Mouse (Mus musculus) C2C12 (cell line): ENCODE measurements at regions not wholly inside any gene's neighbourhood (a gene's known extent, or its start where the extent isn't known, plus 50 kb on each side); places are given as distances from the start of the nearest gene placed in this dataset.

ENCODE experiments used
- H3K27me3 ChIP-seq: one replicate; pipeline ENCODE4 v1.6.1; 2011; ENCODE audit not compliant: control insufficient read depth, insufficient read depth, insufficient read length
- H3K36me3 ChIP-seq: one replicate; pipeline ENCODE4 v1.6.1; 2011; ENCODE audit not compliant: control insufficient read depth, insufficient read depth
- H3K4me3 ChIP-seq: one replicate; pipeline ENCODE4 v1.5.1; 2011; ENCODE audit warnings: mild to moderate bottlenecking, control low read depth; ENCODE audit not compliant: poor library complexity, insufficient read depth, severe bottlenecking
- H3K79me2 ChIP-seq: one replicate; pipeline ENCODE4 v1.6.1; 2011; ENCODE audit not compliant: control insufficient read depth, insufficient read depth
- H3K79me3 ChIP-seq: one replicate; pipeline ENCODE4 v1.6.1; 2011; ENCODE audit warnings: low read depth, control low read depth
- H3ac ChIP-seq: one replicate; pipeline ENCODE3; 2011; ENCODE audit warnings: low read depth; ENCODE audit not compliant: control insufficient read depth, insufficient read length
- CEBPB ChIP-seq: IDR thresholded peaks from one replicate; pipeline ENCODE4 v1.6.1; 2011; ENCODE audit warnings: low read depth, mild to moderate bottlenecking, control low read depth, moderate library complexity
- CTCF ChIP-seq: IDR thresholded peaks from one replicate; pipeline ENCODE4 v1.5.1; 2011; ENCODE audit not compliant: control insufficient read depth, insufficient read depth, insufficient read length
- FOSL1 ChIP-seq: IDR thresholded peaks from one replicate; pipeline ENCODE4 v1.8.0; 2011; ENCODE audit warnings: mild to moderate bottlenecking, low read length; ENCODE audit not compliant: poor library complexity, insufficient read depth, severe bottlenecking
- MAX ChIP-seq: IDR thresholded peaks from one replicate; pipeline ENCODE4 v1.6.1; 2011; ENCODE audit warnings: mild to moderate bottlenecking, control low read depth
- MYOD1 ChIP-seq: IDR thresholded peaks from one replicate; pipeline ENCODE4 v1.6.1; 2011; ENCODE audit warnings: low read depth; ENCODE audit not compliant: control insufficient read depth, insufficient read length
- MYOG ChIP-seq: IDR thresholded peaks from one replicate; pipeline ENCODE4 v1.6.1; 2011; ENCODE audit not compliant: control insufficient read depth, insufficient read length; ENCODE audit errors: extremely low read depth
- USF1 ChIP-seq: IDR thresholded peaks from one replicate; pipeline ENCODE4 v1.6.1; 2011; ENCODE audit warnings: low read depth, mild to moderate bottlenecking, control low read depth, moderate library complexity

- TF ChIP-seq CTCF: no peak
- TF ChIP-seq FOSL1: no peak
- no peak for TF ChIP-seq MAX
- no peak for TF ChIP-seq CEBPB
- no peak for TF ChIP-seq MYOD1
- no peak for TF ChIP-seq USF1
- no peak for TF ChIP-seq MYOG
- no peaks in the 10 kb centered on the region for H3K79me3 ChIP-seq
- H3K27me3 ChIP-seq: no peaks in the 10 kb centered on the region
- H3ac ChIP-seq: no peak overlapping the region
- no peaks in the 10 kb centered on the region for H3K79me2 ChIP-seq
- H3K36me3 ChIP-seq: no peaks in the 10 kb centered on the region
- H3K4me3 ChIP-seq: no peak overlapping the region
Observed at GRCm38 (mm10) chr2:138123331-138123730, 133.0 kb upstream of the Btbd3 start.

- Histone ChIP-seq H3K79me3 (no peaks in the 10 kb centered on the region), H3ac (no peak overlapping the region), H3K36me3 (no peaks in the 10 kb centered on the region), H3K27me3 (no peaks in the 10 kb centered on the region), H3K4me3 (no peak overlapping the region), H3K79me2 (no peaks in the 10 kb centered on the region)
- no peak for TF ChIP-seq MYOG
- no peak for TF ChIP-seq CTCF
- no peak for TF ChIP-seq FOSL1
- TF ChIP-seq MAX: no peak
- TF ChIP-seq USF1: no peak
- no peak for TF ChIP-seq MYOD1
- TF ChIP-seq CEBPB: no peak
Observed at GRCm38 (mm10) chr2:138120868-138121267, 135.5 kb upstream of the Btbd3 start.

- H3K79me2 ChIP-seq: no peaks in the 10 kb centered on the region
- H3K27me3 ChIP-seq: no peaks in the 10 kb centered on the region
- no peak overlapping the region for H3ac ChIP-seq
- H3K4me3 ChIP-seq: no peak overlapping the region
- no peaks in the 10 kb centered on the region for H3K79me3 ChIP-seq
- no peaks in the 10 kb centered on the region for H3K36me3 ChIP-seq
- TF ChIP-seq USF1 (no peak), MAX (no peak), MYOD1 (no peak), FOSL1 (no peak), CEBPB (no peak)
Observed at GRCm38 (mm10) chr2:138120131-138120530, 136.2 kb upstream of the Btbd3 start.

GRCm38 (mm10) chr2:138099777-138100176 lies 156.6 kb upstream of the Btbd3 start:
- no peaks in the 10 kb centered on the region for H3K79me2 ChIP-seq
- H3ac ChIP-seq: no peak overlapping the region
- H3K36me3 ChIP-seq: no peaks in the 10 kb centered on the region
- H3K27me3 ChIP-seq: no peaks in the 10 kb centered on the region
- TF ChIP-seq CTCF (no peak), MYOG (no peak), MYOD1 (no peak), USF1 (no peak), CEBPB (no peak), MAX (no peak), FOSL1 (no peak)
- no peak overlapping the region for H3K4me3 ChIP-seq
- H3K79me3 ChIP-seq: no peaks in the 10 kb centered on the region

- TF ChIP-seq MYOD1 (no peak), FOSL1 (no peak), CEBPB (no peak), MAX (no peak), MYOG (no peak), USF1 (no peak), CTCF (no peak)
- Histone ChIP-seq H3K79me3 (no peaks in the 10 kb centered on the region), H3K79me2 (no peaks in the 10 kb centered on the region), H3K4me3 (no peak overlapping the region), H3K27me3 (no peaks in the 10 kb centered on the region), H3ac (no peak overlapping the region), H3K36me3 (no peaks in the 10 kb centered on the region)
Observed at GRCm38 (mm10) chr2:138085390-138085789, 171.0 kb upstream of the Btbd3 start.

- H3K79me2 ChIP-seq: no peaks in the 10 kb centered on the region
- no peak overlapping the region for H3K4me3 ChIP-seq
- no peaks in the 10 kb centered on the region for H3K27me3 ChIP-seq
- no peak for TF ChIP-seq MAX
- TF ChIP-seq MYOG: no peak
- TF ChIP-seq USF1: no peak
- no peaks in the 10 kb centered on the region for H3K36me3 ChIP-seq
- no peaks in the 10 kb centered on the region for H3K79me3 ChIP-seq
- no peak overlapping the region for H3ac ChIP-seq
Observed at GRCm38 (mm10) chr2:138084564-138085283, 171.6 kb upstream of the Btbd3 start.
